Mouse (Mus musculus) gastrocnemius, postnatal 36 days (tissue): Measurements from ENCODE around the gene Zfp64. TPM values are rescaled to one million over a fixed set of nuclear protein-coding genes. Genes with fewer than 3 reads are reported as not detected.

ENCODE experiments used
- DNase-seq, 2 experiments: peaks; one replicate each; pipeline ENCODE4 v3.0.0; 2022
- intact Hi-C: fragments of 180-260 bp; cut with DNase I; formaldehyde crosslinking; loops from one replicate; pipeline ENCODE4 v1.15.1; 2025
- total RNA-seq, 2 experiments: library from RNA; stranded (reverse); gene quantifications; 2 replicates each; pipeline ENCODE4 v1.2.3; 2021

Zfp64 gene
- total RNA-seq, 2 experiments from 2014 or later, result 6.7 to 8.0 TPM

DNA sequence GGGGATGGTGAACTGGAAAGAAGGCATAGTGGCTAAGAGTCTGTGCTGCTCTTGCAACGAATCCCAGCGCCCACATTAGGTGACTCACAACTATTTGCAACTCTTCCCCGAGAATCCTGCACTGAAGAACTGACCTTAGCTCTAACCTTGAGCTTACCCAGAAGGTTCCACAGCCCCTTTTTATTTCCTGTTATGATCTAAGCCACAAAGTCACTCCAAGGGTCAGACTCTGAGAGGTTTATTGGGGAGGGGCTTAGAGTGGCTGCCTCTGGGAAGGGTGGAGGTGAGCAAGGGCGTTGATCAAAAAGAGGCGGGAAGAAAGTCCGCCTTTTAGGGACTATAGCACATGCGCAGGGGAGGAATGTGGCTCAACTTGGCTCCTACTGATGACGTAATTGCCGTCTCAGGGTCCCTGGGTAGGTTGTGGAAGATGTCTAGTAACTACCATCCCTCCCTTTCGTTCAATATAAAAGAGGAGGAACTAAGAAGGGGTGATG lies 511 bp upstream of the Zfp64 start:
- intact Hi-C loops, result no loop called here

DNA sequence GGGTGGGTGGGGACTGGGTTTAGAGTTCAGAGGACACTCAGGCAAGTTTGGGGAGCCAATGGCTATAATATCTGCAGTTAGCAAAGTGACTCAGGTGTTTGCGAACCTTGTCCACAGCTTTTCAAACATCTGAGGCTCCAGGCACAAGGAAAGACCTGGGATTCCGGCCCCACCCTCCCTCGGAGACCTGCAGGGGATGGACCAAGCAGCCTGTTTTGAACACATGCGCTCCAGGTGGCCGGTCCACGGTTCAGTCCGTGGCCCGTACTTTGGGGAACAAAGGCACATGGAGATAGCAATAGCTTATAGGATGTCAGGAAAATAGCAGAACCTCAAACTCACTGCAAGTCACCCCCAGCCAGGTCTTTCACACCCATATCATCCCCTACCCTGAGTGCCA lies 1.0 kb downstream of the Zfp64 start:
- intact Hi-C loops, result no loop called here
- DNase-seq, result no peak

More for the DNA sequence above, 511 bp upstream of the Zfp64 start:
- DNase-seq, result no peak

DNA sequence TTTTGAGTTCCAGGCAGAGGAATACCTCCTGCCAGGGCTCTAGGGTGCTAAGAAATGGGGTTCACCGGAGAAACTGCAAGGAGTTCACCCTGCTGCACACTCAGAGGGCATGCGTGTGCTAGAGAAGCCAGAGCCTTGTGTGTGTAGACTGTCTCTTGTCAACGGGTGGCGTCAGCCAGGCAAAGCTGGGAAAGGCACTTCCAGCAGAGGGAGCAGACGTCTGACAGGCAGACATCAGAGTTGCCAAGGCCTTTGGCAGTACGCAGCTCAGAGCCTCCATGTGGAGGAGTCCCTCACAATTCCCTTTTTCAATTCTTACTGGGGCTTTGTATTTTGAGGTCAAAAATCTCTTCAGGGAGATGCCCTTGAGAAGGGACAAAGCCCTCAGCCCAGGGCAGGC lies 6.9 kb downstream of the Zfp64 start:
- intact Hi-C loops, result no loop called here
- no peak for DNase-seq

DNA sequence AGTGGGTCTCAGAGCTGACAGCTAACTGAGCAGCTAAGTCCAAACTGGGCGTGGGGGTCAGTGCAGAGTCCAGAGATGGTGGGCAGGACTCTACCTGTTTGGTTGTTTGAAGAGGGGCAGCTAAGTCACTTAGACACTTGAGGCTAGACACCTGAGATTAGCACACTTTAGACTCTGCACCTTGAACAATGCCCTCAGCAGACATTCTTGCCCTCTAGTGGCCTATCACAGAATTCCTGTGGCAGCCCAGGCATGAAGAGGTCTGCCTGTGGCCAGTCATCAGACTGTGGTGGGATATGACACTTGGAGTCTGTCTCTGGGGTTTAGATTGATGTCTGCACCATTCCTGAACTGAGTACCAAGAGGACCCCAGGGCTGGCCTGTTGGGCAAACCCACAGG lies 7.7 kb downstream of the Zfp64 start:
- no peak for DNase-seq
- intact Hi-C loops, result no loop called here

DNA sequence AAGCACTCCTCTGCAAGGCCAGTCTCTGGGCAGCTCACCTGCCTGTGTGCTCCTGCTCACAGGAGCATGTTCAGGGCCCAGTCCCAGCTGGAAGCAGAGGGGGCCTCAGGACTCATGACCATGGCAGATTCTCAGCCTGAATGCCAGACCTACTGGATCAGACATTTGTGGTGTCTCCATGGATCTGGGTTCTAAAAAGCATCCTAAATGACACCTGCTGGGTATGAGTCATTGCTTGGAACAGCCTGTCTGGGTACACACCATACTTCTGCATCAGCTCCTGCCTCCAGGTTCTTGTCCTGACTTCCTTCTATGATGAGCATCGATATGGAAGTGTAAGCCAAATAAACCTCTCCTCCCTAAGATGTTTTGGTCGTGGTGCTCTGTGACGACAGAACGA lies 11.4 kb downstream of the Zfp64 start:
- no peak for DNase-seq
- intact Hi-C loops, result no loop called here

DNA sequence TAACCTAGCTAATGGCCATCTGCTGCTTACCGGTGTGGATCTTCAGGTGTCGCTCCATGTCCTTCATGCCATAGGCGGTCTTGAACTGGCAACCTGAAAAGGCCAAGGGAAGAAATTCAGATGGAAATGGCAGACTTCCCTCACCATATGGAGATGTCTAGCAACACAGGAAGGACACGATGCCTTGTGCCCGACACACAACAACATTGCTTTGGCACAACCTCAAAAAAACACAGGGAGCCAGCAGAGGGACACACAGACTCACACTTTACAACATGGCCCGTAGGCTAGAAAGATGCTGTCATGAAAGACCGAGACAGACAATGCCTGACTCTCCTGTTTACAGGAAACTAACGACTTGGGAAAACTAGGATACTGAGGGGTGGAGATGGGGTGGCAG lies 15.4 kb downstream of the Zfp64 start:
- no peak for DNase-seq
- intact Hi-C loops, result no loop called here

DNA sequence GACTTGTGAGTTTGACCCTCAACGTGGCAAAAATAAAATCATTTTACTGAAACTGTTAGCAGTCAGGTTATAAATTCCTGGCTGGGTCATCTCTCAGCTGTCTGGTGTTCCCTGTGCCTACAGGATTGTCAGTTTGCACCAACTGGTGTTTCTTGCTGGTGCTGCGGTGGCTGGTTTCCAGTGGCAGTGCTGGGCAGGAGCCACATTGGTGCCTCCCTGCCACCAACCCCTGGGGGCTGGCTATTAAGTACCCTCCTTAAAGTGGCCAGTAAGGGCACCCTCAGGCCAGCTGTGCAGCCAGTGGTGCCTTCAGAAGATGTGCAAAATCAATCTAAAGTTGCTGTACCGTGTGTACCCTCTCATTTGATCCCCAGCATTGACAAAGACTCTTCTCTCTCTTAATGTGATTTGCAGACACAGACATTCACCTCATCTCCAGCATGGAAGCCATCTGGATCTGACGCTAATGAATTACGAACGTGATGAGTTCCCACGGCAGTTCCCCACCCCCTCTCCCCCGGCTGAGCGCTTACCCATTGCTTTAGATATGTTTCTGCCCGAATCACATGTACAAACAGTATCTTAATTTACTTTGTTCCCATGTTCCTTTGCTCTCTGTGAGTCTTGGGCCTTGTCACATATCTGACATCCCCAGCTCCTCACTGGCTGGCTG lies 16.0 kb downstream of the Zfp64 start:
- no peak for DNase-seq
- intact Hi-C loops, result no loop called here

DNA sequence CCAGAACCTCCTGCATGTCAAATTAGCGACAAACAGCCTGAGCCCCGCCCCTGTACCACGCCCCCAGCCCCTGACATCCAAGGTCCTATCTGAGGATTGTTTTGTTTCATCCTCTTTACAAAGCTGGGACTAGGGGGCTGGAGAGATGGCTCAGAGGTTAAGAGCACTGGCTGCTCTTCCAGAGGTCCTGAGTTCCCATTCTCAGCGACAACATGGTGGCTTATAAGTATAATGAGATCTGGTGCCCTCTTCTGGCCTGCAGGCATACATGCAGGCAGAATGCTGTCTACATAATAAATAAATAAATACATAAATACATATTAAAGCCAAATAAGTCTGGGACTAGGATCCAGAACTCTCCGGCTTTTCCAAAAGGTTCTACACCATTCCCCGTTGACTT lies 18.5 kb downstream of the Zfp64 start:
- intact Hi-C loops, result no loop called here
- DNase-seq, result no peak

DNA sequence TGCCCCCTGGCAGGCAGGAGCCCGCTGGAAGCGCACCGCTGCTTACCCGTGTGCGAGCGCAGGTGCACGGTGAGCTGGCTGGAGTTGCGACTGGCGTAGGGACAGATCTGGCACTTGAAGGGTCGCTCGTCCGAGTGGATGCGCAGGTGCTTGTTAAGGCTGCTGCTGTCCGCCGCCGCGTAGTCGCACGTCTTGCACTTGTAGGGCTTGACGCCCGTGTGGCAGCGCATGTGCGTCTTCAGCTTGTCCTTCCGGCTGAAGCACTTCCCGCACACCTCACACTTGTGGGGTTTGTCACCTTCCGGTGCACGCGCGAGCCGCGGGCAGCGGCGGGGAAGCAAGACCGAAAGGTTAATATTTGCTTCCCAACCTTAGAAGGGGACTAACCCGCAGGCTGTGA lies 20.2 kb downstream of the Zfp64 start:
- intact Hi-C loops, result no loop called here
- no peak for DNase-seq

DNA sequence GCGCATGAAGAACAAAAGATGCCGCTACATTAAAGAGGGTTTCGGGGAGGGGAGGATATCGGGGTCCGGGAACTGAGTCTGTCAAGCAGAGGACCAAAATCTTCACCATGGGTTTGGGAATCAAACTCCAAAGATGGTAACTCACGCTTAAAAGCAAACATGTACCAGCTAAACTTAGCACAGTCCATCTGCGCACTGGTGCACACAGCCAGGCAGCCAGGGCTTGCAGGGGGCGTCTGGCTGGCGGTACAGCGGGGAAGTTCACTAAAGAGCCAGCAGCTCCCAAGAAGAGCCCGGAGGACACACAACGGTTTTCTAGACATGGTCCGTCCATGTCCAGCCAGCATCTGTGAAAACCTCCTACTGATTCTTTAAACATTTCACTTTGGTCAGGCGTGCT lies 23.7 kb downstream of the Zfp64 start:
- intact Hi-C loops, result no loop called here
- no peak for DNase-seq

DNA sequence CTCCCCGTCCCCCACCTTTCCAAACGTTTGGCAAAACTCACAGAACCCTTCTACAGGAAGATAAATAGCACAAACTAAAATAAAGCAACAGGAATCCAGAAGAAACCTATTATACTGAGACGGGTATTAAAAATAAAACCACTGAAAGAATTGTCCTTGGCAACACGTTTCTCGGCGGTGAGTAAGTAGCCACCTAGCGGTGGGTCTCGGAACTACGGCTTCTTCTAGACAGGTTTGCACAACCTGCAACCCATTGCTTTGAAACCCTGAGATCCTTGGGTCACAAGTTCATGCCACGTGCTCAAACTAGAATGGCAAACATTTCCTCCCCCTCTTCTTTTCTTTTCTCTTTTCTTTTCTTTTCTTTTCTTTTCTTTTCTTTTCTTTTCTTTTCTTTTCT lies 25.7 kb downstream of the Zfp64 start:
- intact Hi-C loops, result no loop called here
- DNase-seq, result peak; percentile 43 to 47

DNA sequence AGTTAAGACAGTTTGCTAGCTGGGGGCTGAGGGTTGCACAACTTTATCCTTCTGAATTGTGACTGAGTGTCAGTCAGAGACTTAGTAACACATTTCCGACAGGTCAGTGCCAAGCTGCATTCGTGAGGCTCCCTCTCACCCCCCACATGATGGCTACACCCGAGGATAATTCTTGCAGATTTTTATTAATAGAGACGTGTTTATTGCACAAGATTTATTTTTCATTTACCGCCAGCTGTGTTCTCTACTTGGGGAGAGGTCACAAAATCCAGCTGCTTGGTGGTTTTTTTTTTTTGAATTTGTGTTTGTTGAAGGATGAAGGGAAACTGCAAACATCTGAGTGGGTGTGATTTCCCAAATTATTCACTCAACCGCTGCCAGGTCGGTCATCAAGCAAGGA lies 28.0 kb downstream of the Zfp64 start:
- DNase-seq, result no peak
- intact Hi-C loops, result no loop called here

DNA sequence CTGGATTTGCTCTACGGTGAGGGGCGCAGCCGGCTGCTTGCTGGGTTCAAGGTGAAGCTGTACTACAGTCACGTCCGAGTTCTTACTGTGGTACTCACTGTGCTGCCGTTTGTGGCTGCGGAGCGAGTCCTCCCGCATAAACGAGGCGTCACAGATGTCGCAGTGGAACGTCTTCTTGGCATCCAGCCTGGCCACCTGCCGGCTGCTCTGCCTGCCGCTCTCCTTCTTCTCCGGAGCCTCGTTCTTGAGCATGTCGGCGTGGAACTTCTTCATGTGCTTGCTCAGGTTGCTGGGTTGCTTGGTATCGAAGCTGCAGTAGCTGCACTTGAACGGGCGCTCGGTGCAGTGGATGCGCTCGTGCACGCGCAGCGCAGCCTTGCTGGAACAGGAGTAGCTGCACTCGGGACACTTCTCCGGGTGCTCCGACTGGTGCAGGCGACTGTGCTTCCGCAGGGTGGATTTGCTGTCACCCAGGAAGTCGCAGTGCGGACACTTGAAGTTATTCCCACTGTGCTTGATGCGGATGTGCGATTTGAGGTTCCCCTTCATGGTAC lies 29.1 kb downstream of the Zfp64 start:
- intact Hi-C loops, result no loop called here
- no peak for DNase-seq

DNA sequence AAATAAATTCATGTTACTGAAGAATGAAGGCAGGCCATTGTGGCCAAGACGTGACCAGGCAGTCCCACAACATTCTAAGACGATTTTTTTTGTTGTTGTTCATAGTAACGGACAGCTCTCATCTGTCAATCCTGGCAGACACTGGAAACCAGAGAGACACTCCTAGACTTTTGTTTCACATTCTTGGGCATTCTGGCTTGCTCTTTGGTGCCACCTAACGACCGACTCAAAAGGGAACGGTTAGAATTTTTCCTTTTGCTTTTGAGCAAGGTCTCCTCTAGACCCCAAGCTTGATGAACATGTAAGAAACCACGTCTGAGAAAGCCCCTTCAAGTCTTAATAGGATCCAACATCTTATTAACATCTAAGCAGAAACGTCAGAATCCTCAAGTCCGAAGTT lies 31.7 kb downstream of the Zfp64 start:
- no peak for DNase-seq
- intact Hi-C loops, result no loop called here

DNA sequence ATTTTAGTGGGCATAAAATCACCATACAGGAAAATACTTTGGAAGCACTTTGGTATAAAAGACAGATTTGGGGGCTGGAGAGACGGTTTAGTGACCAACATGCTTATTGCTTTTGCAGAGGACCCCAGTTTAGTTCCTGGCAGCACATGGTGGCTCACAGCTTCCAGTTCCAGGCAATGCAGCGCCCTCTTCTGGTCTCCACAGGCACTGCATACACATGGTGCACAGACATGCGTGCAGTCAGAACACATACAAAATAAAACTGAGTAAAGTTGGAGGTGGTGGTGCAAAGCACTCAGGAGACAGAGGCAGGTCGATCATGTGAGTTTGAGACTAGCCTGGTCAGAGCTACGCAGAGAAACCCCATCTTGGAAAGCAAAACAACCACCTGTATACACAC lies 32.9 kb downstream of the Zfp64 start:
- no peak for DNase-seq
- intact Hi-C loops, result no loop called here

DNA sequence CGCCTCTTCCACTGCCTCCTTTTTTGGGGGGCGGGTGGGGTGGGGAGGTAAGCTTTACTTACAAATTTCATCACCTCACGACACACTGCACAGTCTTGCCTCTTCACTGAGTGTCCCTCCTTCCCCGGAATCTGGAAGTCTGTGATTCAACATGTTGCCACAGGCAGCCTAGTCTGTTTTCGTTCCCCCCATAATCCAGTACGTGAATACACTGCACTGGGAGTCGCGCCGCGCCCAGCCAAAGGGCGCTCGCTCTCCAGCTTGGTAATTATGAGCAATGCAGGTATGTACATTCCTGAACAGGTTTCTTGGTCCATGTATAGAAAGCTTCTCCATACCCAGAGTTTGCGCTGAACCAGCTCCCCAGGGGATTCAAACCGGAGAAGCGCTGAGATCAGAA lies 35.4 kb downstream of the Zfp64 start:
- DNase-seq, result no peak
- intact Hi-C loops, result no loop called here

DNA sequence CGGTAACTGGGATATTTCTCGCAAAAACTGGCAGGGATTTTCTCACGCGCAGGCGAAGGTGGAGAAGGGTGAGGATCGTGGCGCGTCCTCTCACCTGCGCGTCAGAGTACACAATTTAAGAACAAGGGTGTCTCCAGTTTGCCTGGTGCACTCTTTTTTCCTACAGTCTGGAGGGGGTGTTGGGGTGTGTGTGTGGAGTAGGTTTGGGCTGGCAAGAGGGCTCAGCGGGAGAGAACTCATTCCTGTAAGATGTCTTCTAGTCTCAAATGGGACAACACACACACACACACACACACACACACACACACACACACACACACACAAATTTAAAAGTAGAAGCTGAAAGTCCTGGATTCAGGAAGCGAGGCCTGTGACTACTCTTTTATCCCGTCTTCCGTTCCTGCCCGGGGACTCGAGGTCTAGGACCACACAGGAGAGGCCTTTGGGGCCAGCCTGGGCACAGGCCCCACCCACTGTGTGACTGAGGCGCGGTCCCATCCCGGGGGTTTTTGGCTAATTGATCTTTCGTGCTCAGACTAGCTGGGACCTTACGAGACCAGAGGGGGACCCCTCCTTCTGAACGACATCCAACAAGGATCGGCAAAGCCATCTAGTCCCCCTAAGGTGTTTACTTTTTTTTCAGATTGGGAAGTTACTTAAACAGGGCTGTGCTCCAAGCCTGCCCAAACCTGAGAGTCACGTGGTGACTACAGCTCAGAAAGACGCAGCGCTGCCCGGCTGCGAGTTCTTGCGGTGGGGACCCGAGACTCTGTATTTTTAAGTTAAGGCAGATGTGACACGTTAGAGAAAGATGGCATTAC lies 42.3 kb downstream of the Zfp64 start:
- intact Hi-C loops, result no loop called here
- DNase-seq, result no peak

DNA sequence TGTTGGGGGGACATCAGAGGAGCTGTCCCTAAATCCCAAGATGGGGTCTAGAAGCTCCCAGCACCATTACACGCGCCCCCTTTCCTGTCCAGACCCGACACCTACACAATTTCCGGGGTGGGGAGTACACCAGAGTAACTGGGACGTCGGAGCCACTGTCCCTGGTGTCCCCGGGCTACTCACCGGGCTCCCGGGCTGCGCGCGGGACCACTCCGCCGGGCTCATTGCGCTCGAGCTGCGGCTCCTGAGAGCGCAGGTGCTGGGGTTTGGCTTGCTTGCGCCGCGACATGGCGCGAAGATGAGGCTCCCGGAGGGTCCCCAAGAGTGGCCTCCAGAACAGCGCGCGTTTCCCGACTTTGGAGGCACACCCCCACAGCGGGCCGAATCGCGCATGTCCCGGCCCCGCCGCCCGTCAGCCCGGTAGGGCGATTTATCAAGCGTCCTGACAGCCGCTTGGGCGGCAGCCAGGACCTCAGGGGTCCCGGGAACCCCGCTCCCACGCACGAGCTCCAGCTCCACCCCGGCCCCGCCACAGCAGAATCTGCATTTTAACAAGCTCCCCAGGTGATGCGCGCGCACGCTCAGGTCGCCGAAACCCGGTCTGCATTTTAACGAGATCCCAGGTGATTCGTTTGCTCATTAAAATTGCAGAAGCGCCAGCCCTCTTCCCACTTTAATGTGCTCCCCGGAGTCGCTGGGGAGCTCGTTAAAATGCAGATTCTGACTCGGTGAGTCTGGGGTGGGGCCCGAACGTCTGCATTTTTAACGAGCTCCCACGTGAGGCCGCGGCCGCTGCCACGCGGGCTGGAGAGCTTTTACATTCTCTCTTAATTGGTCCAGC lies 43.1 kb downstream of the Zfp64 start:
- no peak for DNase-seq
- intact Hi-C loops, result no loop called here

DNA sequence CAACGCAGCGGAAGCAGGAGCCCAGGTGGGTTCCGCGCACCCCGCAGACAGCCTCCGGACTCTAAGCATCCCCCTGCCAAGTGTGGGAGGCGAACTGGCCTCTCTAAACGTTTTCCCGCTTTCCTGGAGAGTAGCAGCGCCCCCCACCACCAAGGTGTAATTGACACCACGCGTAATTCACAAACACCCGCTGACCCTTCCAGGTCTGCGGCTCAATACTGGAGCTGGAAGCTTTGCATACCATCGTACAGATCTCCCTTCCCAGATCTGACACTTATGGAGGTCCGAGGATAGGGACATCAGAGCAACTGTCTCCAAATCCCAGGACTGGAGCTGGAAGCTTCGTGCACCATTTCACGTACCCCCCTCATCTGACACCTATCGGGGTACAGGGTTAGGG lies 43.9 kb downstream of the Zfp64 start:
- DNase-seq, result no peak
- intact Hi-C loops, result no loop called here

DNA sequence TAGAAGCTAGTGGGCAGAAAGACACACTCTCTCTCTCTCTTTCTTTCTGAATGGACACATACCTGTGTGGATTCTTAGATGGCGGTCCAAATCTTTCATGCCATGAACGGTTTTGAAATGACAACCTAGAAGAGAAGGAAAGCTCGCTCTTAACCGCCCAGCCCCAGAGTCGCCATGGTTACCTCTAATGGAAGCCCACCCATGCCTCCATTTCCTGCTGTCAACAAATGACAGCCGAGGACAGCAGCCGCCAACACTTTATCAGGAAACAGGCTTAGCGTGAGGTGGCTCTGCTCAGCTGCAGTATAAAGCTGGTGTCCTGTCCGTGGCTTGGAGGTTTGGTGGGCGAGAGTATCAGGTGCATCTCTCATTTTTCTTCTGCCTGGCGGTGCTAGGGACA lies 49.4 kb downstream of the Zfp64 start:
- intact Hi-C loops, result no loop called here
- no peak for DNase-seq

DNA sequence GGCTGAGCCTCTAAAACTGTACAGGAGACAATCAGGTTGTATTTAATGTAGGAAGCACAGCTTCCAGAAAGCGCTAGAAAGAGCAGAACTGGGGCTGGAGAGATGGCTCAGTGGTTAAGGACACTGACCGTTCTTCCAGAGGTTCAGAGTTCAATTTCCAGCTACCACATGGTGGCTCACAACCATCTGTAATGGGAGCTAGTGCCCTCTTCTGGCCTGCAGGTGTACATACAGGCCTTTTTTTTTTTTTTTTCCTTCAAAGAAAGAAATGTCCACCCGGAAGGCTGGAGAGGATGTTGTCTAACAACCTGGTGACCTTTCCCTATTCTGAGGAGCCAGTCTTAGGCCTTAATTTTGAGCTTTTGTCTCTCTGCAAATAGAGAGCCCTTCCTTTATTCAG lies 50.5 kb downstream of the Zfp64 start:
- DNase-seq, result no peak
- intact Hi-C loops, result no loop called here
